Mouse (Mus musculus) liver, embryonic 14.5 days (tissue): ENCODE measurements around the gene Snrpd3. TPM values are rescaled to one million over a fixed set of nuclear protein-coding genes. Genes with fewer than 3 reads are reported as not detected.

Experiments used
- ATAC-seq: fragments of 200-750 bp; cut with Nextera tagmentation; 2 replicates; pipeline ENCODE4 v1.8.0; 2017; ENCODE audit warnings: moderate number of reproducible peaks, mild to moderate bottlenecking, moderate library complexity; ENCODE audit not compliant: insufficient read depth
- DNase-seq, 3 experiments: peaks; one replicate each; pipeline ENCODE4 v3.0.0-alpha.2; 2012 to 2013; ENCODE audit warnings: low read depth in 3 of 3, low spot score in 3 of 3
- H3K27ac ChIP-seq: fragments of 300-500 bp; sonication (generic); 2 replicates; pipeline ENCODE4 v1.5.1; 2014; ENCODE audit warnings: moderate library complexity, mild to moderate bottlenecking, control low read depth, inconsistent platforms
- H3K27me3 ChIP-seq: fragments of 300-500 bp; sonication (generic); 2 replicates; pipeline ENCODE4 v1.6.1; 2014; ENCODE audit warnings: mild to moderate bottlenecking, low read length, moderate library complexity; ENCODE audit not compliant: control insufficient read depth, insufficient read depth
- H3K36me3 ChIP-seq: fragments of 300-500 bp; sonication (generic); replicated peaks from 2 replicates; pipeline ENCODE4 v1.6.1; 2014; ENCODE audit warnings: low read depth; ENCODE audit not compliant: control insufficient read depth, insufficient read depth
- H3K4me1 ChIP-seq, 2 experiments: fragments of 200-500 bp in 1 of 2; fragments of 300-500 bp in 1 of 2; sonication (generic) in 1 of 2; replicated peaks; 2 replicates each; pipeline ENCODE4 v1.6.1; 2012 to 2014; ENCODE audit warnings: antibody characterized with exemption in 1 of 2, inconsistent platforms in 1 of 2, low read length in 1 of 2; ENCODE audit not compliant: control insufficient read depth in 2 of 2, insufficient read depth in 2 of 2
- H3K4me2 ChIP-seq: fragments of 300-500 bp; sonication (generic); 2 replicates; pipeline ENCODE4 v1.6.1; 2014; ENCODE audit warnings: low read depth, mild to moderate bottlenecking, control low read depth, moderate library complexity
- H3K4me3 ChIP-seq, 2 experiments: fragments of 200-500 bp in 1 of 2; fragments of 300-500 bp in 1 of 2; sonication (generic) in 1 of 2; 2 replicates each; pipeline ENCODE4 v1.5.1; 2012 to 2014; ENCODE audit warnings: low read depth in 2 of 2, low read length in 2 of 2, mild to moderate bottlenecking in 2 of 2, control low read depth in 1 of 2, inconsistent platforms in 1 of 2, moderate library complexity in 1 of 2; ENCODE audit not compliant: insufficient read depth in 1 of 2
- H3K9ac ChIP-seq: fragments of 300-500 bp; sonication (generic); replicated peaks from 2 replicates; pipeline ENCODE4 v1.6.1; 2014; ENCODE audit warnings: mild to moderate bottlenecking, control low read depth, moderate library complexity
- H3K9me3 ChIP-seq: fragments of 300-500 bp; sonication (generic); 2 replicates; pipeline ENCODE4 v1.6.1; 2016; ENCODE audit warnings: low read length, mixed read lengths; ENCODE audit not compliant: control insufficient read depth
- CTCF ChIP-seq: IDR thresholded peaks from 2 replicates; pipeline ENCODE4 v1.5.1; 2016; ENCODE audit warnings: antibody characterized with exemption, low read depth, control low read depth
- EP300 ChIP-seq: IDR thresholded peaks from 2 replicates; pipeline ENCODE4 v1.6.1; 2016; ENCODE audit warnings: antibody characterized with exemption, low read depth
- WGBS: fragments of 180-500 bp; shearing (Covaris S2); extraction: QIAGEN DNeasy Blood & Tissue Kit; methylation state at CpG from one replicate; pipeline ENCODE4 v1.1.7; 2014; ENCODE audit not compliant: insufficient replicate concordance; 5-methylcytosine and 5-hydroxymethylcytosine counted together
- polyA plus RNA-seq, 2 experiments: library from polyadenylated mRNA; depleted of rRNA in 1 of 2; stranded (reverse) in 1 of 2; unstranded in 1 of 2; fragments of >200 nt; fragmentation: Nextera tagmentation in 1 of 2; extraction: Ambion mirVana in 1 of 2; gene quantifications; 2 replicates each; pipeline versions ENCODE4 v1.2.1 to v1.2.3; 2012 to 2014

The Snrpd3 gene
- polyA plus RNA-seq, 2 experiments, result 60.5 to 82.2 TPM

- WGBS, result 72% methylated on average over 10 of the region's 10 CpGs
- Histone ChIP-seq H3K27ac (no peak overlapping the region), H3K9me3 (no peaks in the 10 kb centered on the region), H3K4me2 (no peak overlapping the region), H3K36me3 (no peaks in the 10 kb centered on the region), H3K4me1 (peaks cover 0 to under 1% of the 10 kb centered on the region in 2 experiments; a peak in 1 of 4 replicates), H3K9ac (no peak overlapping the region), H3K27me3 (no peaks in the 10 kb centered on the region), H3K4me3 (no peak overlapping the region)
- DNase-seq, result no peak
- ATAC-seq, result no peak
- no peak for TF ChIP-seq EP300
- no peak for TF ChIP-seq CTCF
Measured at GRCm38 (mm10) chr10:75573181-75573580, 55.8 kb downstream of the Snrpd3 start.

- no peak overlapping the region for H3K4me3 ChIP-seq
- DNase-seq (no peak), ATAC-seq (no peak)
- TF ChIP-seq EP300 (no peak), CTCF (no peak)
- no peaks in the 10 kb centered on the region for H3K9me3 ChIP-seq
- WGBS, result 76% methylated on average over 9 of the region's 9 CpGs
- no peak overlapping the region for H3K4me2 ChIP-seq
- no peak overlapping the region for H3K27ac ChIP-seq
- H3K36me3 ChIP-seq, result no peaks in the 10 kb centered on the region
- no peak overlapping the region for H3K9ac ChIP-seq
- no peaks in the 10 kb centered on the region for H3K4me1 ChIP-seq
- H3K27me3 ChIP-seq, result no peaks in the 10 kb centered on the region
Measured at GRCm38 (mm10) chr10:75573965-75574364, 56.6 kb downstream of the Snrpd3 start.

- no peaks in the 10 kb centered on the region for H3K4me1 ChIP-seq
- 68% methylated on average over 6 of the region's 6 CpGs for WGBS
- no peak overlapping the region for H3K4me3 ChIP-seq
- H3K9ac ChIP-seq, result no peak overlapping the region
- no peaks in the 10 kb centered on the region for H3K9me3 ChIP-seq
- no peak overlapping the region for H3K27ac ChIP-seq
- ATAC-seq (no peak), DNase-seq (no peak)
- H3K27me3 ChIP-seq, result no peaks in the 10 kb centered on the region
- H3K36me3 ChIP-seq, result no peaks in the 10 kb centered on the region
- no peak overlapping the region for H3K4me2 ChIP-seq
- no peak for TF ChIP-seq CTCF
- TF ChIP-seq EP300, result no peak
Measured at GRCm38 (mm10) chr10:75579129-75579528, 61.8 kb downstream of the Snrpd3 start.

- H3K27me3 ChIP-seq, result no peaks in the 10 kb centered on the region
- H3K9ac ChIP-seq, result no peak overlapping the region
- DNase-seq, result peak; percentile 54 to 63 (median 57)
- H3K9me3 ChIP-seq, result no peaks in the 10 kb centered on the region
- TF ChIP-seq CTCF (peak; percentile 97), EP300 (no peak)
- no peak overlapping the region for H3K4me3 ChIP-seq
- H3K36me3 ChIP-seq, result no peaks in the 10 kb centered on the region
- H3K4me2 ChIP-seq, result no peak overlapping the region
- H3K4me1 ChIP-seq, result peaks cover 0 to 2% of the 10 kb centered on the region in 2 experiments; a peak in 2 of 4 replicates
- WGBS, result 19% methylated on average over 20 of the region's 20 CpGs
- no peak overlapping the region for H3K27ac ChIP-seq
- ATAC-seq, result no peak
Measured at GRCm38 (mm10) chr10:75585876-75586552, 68.7 kb downstream of the Snrpd3 start.

GRCm38 (mm10) chr10:75586553-75586879 is 69.2 kb downstream of the Snrpd3 start:
- no peak for TF ChIP-seq EP300
- TF ChIP-seq CTCF, result no peak
- WGBS, result 78% methylated on average over 1 of the region's 1 CpGs
- H3K9ac ChIP-seq, result no peak overlapping the region

More at GRCm38 (mm10) chr10:75586553-75586879, 69.2 kb downstream of the Snrpd3 start:
- ATAC-seq (no peak), DNase-seq (no peak)
- Histone ChIP-seq H3K27ac (no peak overlapping the region), H3K4me2 (no peak overlapping the region), H3K27me3 (no peaks in the 10 kb centered on the region), H3K4me3 (no peak overlapping the region), H3K4me1 (peaks cover 0 to 2% of the 10 kb centered on the region in 2 experiments; a peak in 2 of 4 replicates), H3K36me3 (no peaks in the 10 kb centered on the region), H3K9me3 (no peaks in the 10 kb centered on the region)

Other genes starting within 250 kb of the Snrpd3 start
- 1.5 and 1.7 TPM in 2 replicates for gene Adora2a, start 200.7 kb upstream of the Snrpd3 start, polyA plus RNA-seq (2012; rRNA removed)
- 1.9 and 2.3 TPM in 2 replicates for gene Adora2a, start 200.7 kb upstream of the Snrpd3 start, polyA plus RNA-seq (2014; fragmentation: Nextera tagmentation; extraction: Ambion mirVana)
- 8.1 and 8.8 TPM in 2 replicates for gene Upb1, start 116.4 kb upstream of the Snrpd3 start, polyA plus RNA-seq (2012; rRNA removed)
- gene Upb1, start 116.4 kb upstream of the Snrpd3 start, polyA plus RNA-seq (2014; fragmentation: Nextera tagmentation; extraction: Ambion mirVana), result 18.3 and 20.1 TPM in 2 replicates
- gene Gucd1, start 421 bp downstream of the Snrpd3 start, polyA plus RNA-seq (2012; rRNA removed), result 37.3 and 38.7 TPM in 2 replicates
- gene Gucd1, start 421 bp downstream of the Snrpd3 start, polyA plus RNA-seq (2014; fragmentation: Nextera tagmentation; extraction: Ambion mirVana), result 58.5 and 66.0 TPM in 2 replicates
- gene Lrrc75b, start 42.8 kb downstream of the Snrpd3 start, polyA plus RNA-seq (2012; rRNA removed), result 0.04 TPM in 2 replicates
- gene Lrrc75b, start 42.8 kb downstream of the Snrpd3 start, polyA plus RNA-seq (2014; fragmentation: Nextera tagmentation; extraction: Ambion mirVana), result not detected in 2 replicates
- 4.3 and 5.8 TPM in 2 replicates for gene Ggt1, start 44.1 kb downstream of the Snrpd3 start, polyA plus RNA-seq (2012; rRNA removed)
- 5.2 and 6.6 TPM in 2 replicates for gene Ggt1, start 44.1 kb downstream of the Snrpd3 start, polyA plus RNA-seq (2014; fragmentation: Nextera tagmentation; extraction: Ambion mirVana)
- gene Ggt5, start 71.8 kb downstream of the Snrpd3 start, polyA plus RNA-seq (2012; rRNA removed), result 0.65 and 1.4 TPM in 2 replicates
- gene Ggt5, start 71.8 kb downstream of the Snrpd3 start, polyA plus RNA-seq (2014; fragmentation: Nextera tagmentation; extraction: Ambion mirVana), result 0.27 and 0.57 TPM in 2 replicates
- 0.84 and 1.2 TPM in 2 replicates for gene Susd2, start 126.5 kb downstream of the Snrpd3 start, polyA plus RNA-seq (2012; rRNA removed)
- 1.0 and 1.6 TPM in 2 replicates for gene Susd2, start 126.5 kb downstream of the Snrpd3 start, polyA plus RNA-seq (2014; fragmentation: Nextera tagmentation; extraction: Ambion mirVana)
- 11.2 and 11.3 TPM in 2 replicates for gene Cabin1, start 246.8 kb downstream of the Snrpd3 start, polyA plus RNA-seq (2012; rRNA removed)
- gene Cabin1, start 246.8 kb downstream of the Snrpd3 start, polyA plus RNA-seq (2014; fragmentation: Nextera tagmentation; extraction: Ambion mirVana), result 12.0 and 13.7 TPM in 2 replicates